Mouse (Mus musculus): ENCODE results near the gene Mrps27. TPM values are rescaled to one million over a fixed set of nuclear protein-coding genes. Genes with fewer than 3 reads are reported as not detected.

Gene Mrps27
- 6.3 and 14.7 TPM in 2 replicates for polyA plus RNA-seq (2011; ENCODE audit: insufficient read depth, insufficient read length, low replicate concordance, missing spikeins)

DNA sequence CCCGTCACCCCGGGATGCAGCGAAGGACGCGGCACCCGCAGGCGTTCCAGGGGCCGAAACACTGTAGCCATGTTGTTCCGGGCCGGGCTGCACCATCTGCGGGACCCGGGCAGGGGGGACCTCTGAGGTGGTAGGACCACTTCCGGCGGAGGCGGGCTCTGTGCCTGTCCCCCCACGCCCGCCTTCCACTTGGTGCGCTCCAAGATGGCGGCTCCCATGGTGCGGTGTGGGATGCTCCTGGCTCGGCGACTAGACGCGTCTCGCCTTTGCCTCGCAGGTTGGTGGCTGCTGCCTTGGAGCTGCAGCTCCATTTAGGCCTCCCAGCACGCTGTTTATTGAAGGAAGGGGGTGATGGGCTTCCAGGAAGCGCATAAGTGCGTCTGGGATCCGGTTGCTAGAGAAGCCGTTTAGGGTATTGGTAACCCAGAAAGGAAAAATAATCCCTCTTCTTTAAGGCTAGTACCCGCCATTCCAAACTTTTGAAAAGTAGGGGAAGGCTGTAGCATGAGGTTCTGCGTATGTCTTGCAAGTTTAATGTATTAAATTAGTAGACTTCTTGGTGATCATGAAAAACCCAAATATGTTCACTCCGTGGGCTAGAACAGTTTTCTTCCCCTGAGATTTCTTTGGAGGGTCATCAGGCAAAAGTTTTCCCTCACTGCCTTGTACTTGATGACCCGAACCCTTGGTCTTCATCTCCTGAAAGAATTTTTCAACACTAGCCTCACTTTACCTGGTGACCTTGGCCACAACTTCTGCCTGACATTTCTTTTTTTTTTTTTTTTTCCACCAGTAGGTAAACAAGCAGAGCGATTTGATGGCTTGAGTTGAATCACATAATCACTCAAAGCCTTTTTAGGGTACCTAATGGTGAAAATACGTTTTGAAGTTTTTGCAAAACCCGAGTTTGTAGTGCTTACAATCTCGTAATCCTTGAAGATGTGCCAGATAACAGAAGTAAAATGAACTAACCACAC, at the start of gene Mrps27, which contains the start of gene Ptcd2:
TSS of gene Mrps27 (plus strand) at position 188 of the 977 bp plus-strand sequence.
TSS of gene Ptcd2 (minus strand) at position 107 of the 977 bp plus-strand sequence.
- Histone ChIP-seq H3K4me1 (ENCODE audit: control insufficient read depth, insufficient read depth, low read length) (peaks cover 2% of the 10 kb centered on the region; the same call in 1 of the 2 replicates), H3K27ac (ENCODE audit: control insufficient read depth, insufficient read depth, low read depth, low read length, poor library complexity) (peak within 1 kb of the TSS; percentile 67; the same call in 1 of the 2 replicates)

DNA sequence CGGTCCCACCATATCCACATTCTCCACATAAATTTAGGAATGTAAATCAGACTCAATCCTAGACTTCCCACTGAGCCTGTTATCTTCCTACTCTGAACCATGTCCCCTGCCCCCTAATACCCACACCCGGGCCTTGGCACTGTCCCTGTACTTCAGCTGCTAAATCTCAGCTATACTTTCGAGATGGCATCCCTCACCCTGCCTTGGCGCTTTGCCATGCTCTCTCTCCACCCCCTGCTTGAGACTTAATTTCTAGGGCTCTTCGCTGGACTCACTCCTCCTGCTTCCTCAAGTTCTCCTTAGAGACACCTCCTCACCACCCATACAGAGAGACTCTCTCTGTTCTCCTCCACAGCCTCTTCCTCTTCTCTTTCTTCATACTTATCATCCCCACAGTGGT, 44.7 kb upstream of the Mrps27 start:
- no peak overlapping the region for H3K27ac ChIP-seq (ENCODE audit: control insufficient read depth, insufficient read depth, low read depth, low read length, poor library complexity)
- 80% methylated on average over 5 of the region's 5 CpGs for WGBS
- H3K4me1 ChIP-seq (ENCODE audit: control insufficient read depth, insufficient read depth, low read length), result peaks cover 2% of the 10 kb centered on the region
- H3K4me3 ChIP-seq (replicated peaks; ENCODE audit: control insufficient read depth, low read depth, low read length), result no peak overlapping the region
- TF ChIP-seq CTCF (IDR thresholded peaks at IDR 0.05; ENCODE audit: control insufficient read depth, insufficient read depth, low read length), result no peak
- no peak for TF ChIP-seq POLR2A (IDR thresholded peaks at IDR 0.05; ENCODE audit: borderline replicate concordance, control insufficient read depth, low read depth, low read length)

More for the DNA sequence above, at the start of gene Mrps27, which contains the start of gene Ptcd2:
- WGBS, result 1% methylated on average over 39 of the region's 39 CpGs
- H3K4me3 ChIP-seq (replicated peaks; ENCODE audit: control insufficient read depth, low read depth, low read length), result peak within 1 kb of the TSS; percentile 91
- TF ChIP-seq POLR2A (IDR thresholded peaks at IDR 0.05; ENCODE audit: borderline replicate concordance, control insufficient read depth, low read depth, low read length) (peak; percentile 80; the same call in 1 of the 2 replicates), CTCF (IDR thresholded peaks at IDR 0.05; ENCODE audit: control insufficient read depth, insufficient read depth, low read length) (no peak)

DNA sequence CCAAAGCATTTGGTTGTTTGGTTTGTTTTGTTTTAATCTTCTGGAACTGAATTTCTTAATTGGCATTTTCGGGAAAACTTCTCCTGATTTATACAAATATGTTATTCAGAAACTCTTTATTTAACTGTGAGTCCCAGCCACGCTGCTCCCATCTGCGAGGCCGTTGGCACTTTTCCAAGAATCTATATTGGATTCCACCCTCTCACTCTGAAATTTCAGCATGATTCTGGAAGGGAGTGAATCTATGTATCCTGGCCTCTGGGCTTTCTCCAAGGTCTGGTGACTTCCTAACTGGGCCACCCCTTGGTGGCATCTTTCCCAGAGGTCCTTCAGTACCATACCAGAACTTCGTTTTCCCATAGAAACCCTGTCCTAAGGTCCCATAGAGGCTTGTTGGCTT, 40.7 kb upstream of the Mrps27 start:
- 76% methylated on average over 5 of the region's 5 CpGs for WGBS
- TF ChIP-seq CTCF (IDR thresholded peaks at IDR 0.05; ENCODE audit: control insufficient read depth, insufficient read depth, low read length) (no peak), POLR2A (IDR thresholded peaks at IDR 0.05; ENCODE audit: borderline replicate concordance, control insufficient read depth, low read depth, low read length) (no peak)
- peaks cover 2% of the 10 kb centered on the region for H3K4me1 ChIP-seq (ENCODE audit: control insufficient read depth, insufficient read depth, low read length)
- H3K4me3 ChIP-seq (replicated peaks; ENCODE audit: control insufficient read depth, low read depth, low read length), result no peak overlapping the region
- H3K27ac ChIP-seq (ENCODE audit: control insufficient read depth, insufficient read depth, low read depth, low read length, poor library complexity), result no peak overlapping the region

DNA sequence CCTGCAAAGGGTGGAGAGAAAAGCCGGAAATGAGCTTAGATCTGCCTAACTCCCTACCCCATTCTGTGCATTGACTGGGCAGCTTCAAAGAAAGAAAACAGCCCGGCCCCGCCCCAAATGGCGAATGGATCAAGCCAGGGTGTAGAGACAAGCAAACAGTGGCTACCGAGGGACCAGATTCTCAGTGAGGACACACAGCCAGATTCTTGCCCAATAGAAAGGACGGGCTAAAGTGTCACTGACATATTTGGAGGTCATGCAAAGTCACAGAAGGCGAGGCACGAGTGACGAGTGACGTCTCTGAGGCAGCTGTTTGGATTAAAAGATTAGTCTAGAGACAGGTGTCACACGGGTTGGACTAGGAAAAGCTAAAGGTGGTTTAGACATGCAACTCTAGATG, 40.2 kb upstream of the Mrps27 start:
- H3K4me1 ChIP-seq (ENCODE audit: control insufficient read depth, insufficient read depth, low read length), result peaks cover under 1% of the 10 kb centered on the region
- H3K27ac ChIP-seq (ENCODE audit: control insufficient read depth, insufficient read depth, low read depth, low read length, poor library complexity), result no peak overlapping the region
- H3K4me3 ChIP-seq (replicated peaks; ENCODE audit: control insufficient read depth, low read depth, low read length), result no peak overlapping the region
- 79% methylated on average over 11 of the region's 11 CpGs for WGBS
- TF ChIP-seq CTCF (IDR thresholded peaks at IDR 0.05; ENCODE audit: control insufficient read depth, insufficient read depth, low read length) (no peak), POLR2A (IDR thresholded peaks at IDR 0.05; ENCODE audit: borderline replicate concordance, control insufficient read depth, low read depth, low read length) (no peak)

DNA sequence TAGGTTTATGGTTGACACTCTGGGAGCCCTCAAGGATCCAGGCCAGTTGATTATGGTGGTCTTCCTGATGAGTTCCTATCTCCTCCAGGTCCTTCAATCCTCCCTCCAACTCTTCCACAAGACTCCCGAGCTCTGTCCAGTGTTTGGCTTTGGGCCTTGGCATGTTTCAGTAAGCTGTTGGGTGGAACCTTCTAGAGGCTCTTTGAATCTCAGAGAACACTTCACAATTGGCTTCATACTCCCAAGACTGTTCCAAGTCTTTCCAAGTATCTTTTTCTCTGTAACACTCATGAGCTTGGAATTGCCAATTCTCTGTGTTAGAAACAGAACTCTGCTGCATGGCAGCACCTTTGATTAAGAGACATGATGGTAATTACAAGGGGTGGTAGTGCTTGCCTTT, 39.4 kb upstream of the Mrps27 start:
- 64% methylated on average over 1 of the region's 1 CpGs for WGBS
- TF ChIP-seq POLR2A (IDR thresholded peaks at IDR 0.05; ENCODE audit: borderline replicate concordance, control insufficient read depth, low read depth, low read length) (no peak), CTCF (IDR thresholded peaks at IDR 0.05; ENCODE audit: control insufficient read depth, insufficient read depth, low read length) (no peak)
- Histone ChIP-seq H3K4me3 (replicated peaks; ENCODE audit: control insufficient read depth, low read depth, low read length) (no peak overlapping the region), H3K4me1 (ENCODE audit: control insufficient read depth, insufficient read depth, low read length) (no peaks in the 10 kb centered on the region; the same call in 1 of the 2 replicates), H3K27ac (ENCODE audit: control insufficient read depth, insufficient read depth, low read depth, low read length, poor library complexity) (no peak overlapping the region)

DNA sequence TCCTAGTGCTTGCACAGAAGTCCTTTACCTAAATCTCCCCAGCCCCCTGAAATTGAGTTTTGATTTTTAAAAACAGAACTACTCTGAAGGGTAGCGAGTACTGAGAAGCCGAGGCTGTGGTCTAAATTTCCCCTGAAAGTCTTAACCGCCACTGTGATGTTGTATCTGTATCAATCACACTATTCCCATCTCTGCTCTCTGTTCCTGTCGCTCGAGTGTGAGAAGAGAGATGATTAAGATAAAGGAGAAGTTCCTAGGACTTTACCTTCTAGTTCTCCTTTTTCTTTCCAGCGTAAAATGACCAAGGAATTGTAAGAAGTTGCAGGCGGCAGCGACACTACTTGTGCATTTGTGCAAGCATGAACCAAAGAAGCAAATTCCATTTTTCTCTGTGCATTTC, 38.4 kb upstream of the Mrps27 start:
- Histone ChIP-seq H3K27ac (ENCODE audit: control insufficient read depth, insufficient read depth, low read depth, low read length, poor library complexity) (no peak overlapping the region), H3K4me3 (replicated peaks; ENCODE audit: control insufficient read depth, low read depth, low read length) (no peak overlapping the region), H3K4me1 (ENCODE audit: control insufficient read depth, insufficient read depth, low read length) (no peaks in the 10 kb centered on the region; the same call in 1 of the 2 replicates)
- TF ChIP-seq CTCF (IDR thresholded peaks at IDR 0.05; ENCODE audit: control insufficient read depth, insufficient read depth, low read length) (no peak), POLR2A (IDR thresholded peaks at IDR 0.05; ENCODE audit: borderline replicate concordance, control insufficient read depth, low read depth, low read length) (no peak)
- 31% methylated on average over 8 of the region's 8 CpGs for WGBS

DNA sequence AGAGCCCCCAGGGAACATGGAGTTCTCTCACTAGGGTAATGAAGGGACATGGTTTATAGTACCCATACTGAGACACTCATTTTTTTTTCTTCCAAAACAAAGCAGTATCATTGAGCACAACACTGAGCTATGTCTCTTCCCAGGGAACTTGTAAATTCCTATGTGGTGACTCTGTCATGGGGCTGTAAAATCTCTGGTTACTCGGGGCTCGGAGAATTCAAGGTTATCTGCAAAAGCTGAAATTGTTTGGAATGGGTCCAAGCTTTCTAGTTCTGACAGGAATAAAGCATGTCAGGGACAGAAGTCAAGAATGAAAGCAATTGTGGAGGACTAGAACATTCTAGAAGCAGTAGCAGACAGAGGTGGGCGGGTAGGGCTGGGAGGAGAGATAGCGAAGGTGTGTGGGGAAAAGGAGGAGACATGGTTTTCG, 36.6 kb upstream of the Mrps27 start:
- TF ChIP-seq POLR2A (IDR thresholded peaks at IDR 0.05; ENCODE audit: borderline replicate concordance, control insufficient read depth, low read depth, low read length) (no peak), CTCF (IDR thresholded peaks at IDR 0.05; ENCODE audit: control insufficient read depth, insufficient read depth, low read length) (no peak)
- Histone ChIP-seq H3K4me1 (ENCODE audit: control insufficient read depth, insufficient read depth, low read length) (no peaks in the 10 kb centered on the region; the same call in 1 of the 2 replicates), H3K27ac (ENCODE audit: control insufficient read depth, insufficient read depth, low read depth, low read length, poor library complexity) (no peak overlapping the region), H3K4me3 (replicated peaks; ENCODE audit: control insufficient read depth, low read depth, low read length) (no peak overlapping the region)
- 69% methylated on average over 5 of the region's 5 CpGs for WGBS

DNA sequence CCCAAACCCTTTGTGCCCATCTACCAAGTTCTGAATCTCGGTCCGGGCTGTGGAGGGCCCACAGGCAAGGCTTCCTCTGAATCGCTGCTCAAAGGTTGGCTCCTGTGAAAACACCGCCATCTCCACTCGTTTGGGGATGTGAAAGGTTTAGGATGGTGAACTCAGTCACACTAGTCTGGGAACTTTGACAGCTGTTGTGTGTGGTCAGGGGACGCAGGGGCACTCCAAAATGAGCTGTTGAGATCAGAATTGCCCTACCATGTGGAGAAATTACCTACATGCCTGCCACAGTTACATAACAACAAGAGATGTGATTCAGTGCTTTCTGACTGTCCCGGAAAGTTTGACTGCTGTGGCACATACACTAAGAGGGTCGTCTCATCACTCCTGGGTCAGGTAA, 36.2 kb upstream of the Mrps27 start:
- no peak for TF ChIP-seq POLR2A (IDR thresholded peaks at IDR 0.05; ENCODE audit: borderline replicate concordance, control insufficient read depth, low read depth, low read length)
- TF ChIP-seq CTCF (IDR thresholded peaks at IDR 0.05; ENCODE audit: control insufficient read depth, insufficient read depth, low read length), result no peak
- Histone ChIP-seq H3K4me1 (ENCODE audit: control insufficient read depth, insufficient read depth, low read length) (no peaks in the 10 kb centered on the region; the same call in 1 of the 2 replicates), H3K27ac (ENCODE audit: control insufficient read depth, insufficient read depth, low read depth, low read length, poor library complexity) (no peak overlapping the region), H3K4me3 (replicated peaks; ENCODE audit: control insufficient read depth, low read depth, low read length) (no peak overlapping the region)
- WGBS, result 73% methylated on average over 8 of the region's 8 CpGs

Data from bone marrow, adult 2 months (tissue).